Mouse (Mus musculus) embryo, embryonic 11.5 days (tissue): ENCODE measurements around the gene Olfr1189.
"Not testable (repeated sequence)": the region's sequence is repeated elsewhere in the genome, so short reads cannot be mapped to it uniquely, and the experiment has no call there.

Experiments
- DNase-seq: peaks from one replicate; pipeline ENCODE4 v3.0.0-alpha.2; 2012; ENCODE audit warnings: low read depth, low spot score

The Olfr1189 gene

GRCm38 (mm10) chr2:88586154-88586553, at the start of gene Olfr1189:
Gene Olfr1189, plus strand, starts transcription at chr2:88586454.
- DNase-seq, result no peak

- DNase-seq, result no peak
These were observed 29.6 kb upstream of the Olfr1189 start, which contains the start of gene Olfr1188 for GRCm38 (mm10) chr2:88556635-88557034. Gene Olfr1188, plus strand, starts transcription at chr2:88556935.

- DNase-seq, result not testable (repeated sequence)
These were observed 13.6 kb upstream of the Olfr1189 start for GRCm38 (mm10) chr2:88572696-88573095.

GRCm38 (mm10) chr2:88640242-88640641, 54.0 kb downstream of the Olfr1189 start, which contains the start of gene Olfr1191-ps1:
Gene Olfr1191-ps1, plus strand, starts transcription at chr2:88640542.
- DNase-seq, result not testable (repeated sequence)
